Mouse (Mus musculus) liver, embryonic 14.5 days (tissue): ENCODE results near the gene Nceh1.

Experiments
- CTCF ChIP-seq: IDR thresholded peaks from 2 replicates; pipeline ENCODE4 v1.5.1; 2016; ENCODE audit warnings: antibody characterized with exemption, low read depth, control low read depth
- EP300 ChIP-seq: IDR thresholded peaks from 2 replicates; pipeline ENCODE4 v1.6.1; 2016; ENCODE audit warnings: antibody characterized with exemption, low read depth

DNA sequence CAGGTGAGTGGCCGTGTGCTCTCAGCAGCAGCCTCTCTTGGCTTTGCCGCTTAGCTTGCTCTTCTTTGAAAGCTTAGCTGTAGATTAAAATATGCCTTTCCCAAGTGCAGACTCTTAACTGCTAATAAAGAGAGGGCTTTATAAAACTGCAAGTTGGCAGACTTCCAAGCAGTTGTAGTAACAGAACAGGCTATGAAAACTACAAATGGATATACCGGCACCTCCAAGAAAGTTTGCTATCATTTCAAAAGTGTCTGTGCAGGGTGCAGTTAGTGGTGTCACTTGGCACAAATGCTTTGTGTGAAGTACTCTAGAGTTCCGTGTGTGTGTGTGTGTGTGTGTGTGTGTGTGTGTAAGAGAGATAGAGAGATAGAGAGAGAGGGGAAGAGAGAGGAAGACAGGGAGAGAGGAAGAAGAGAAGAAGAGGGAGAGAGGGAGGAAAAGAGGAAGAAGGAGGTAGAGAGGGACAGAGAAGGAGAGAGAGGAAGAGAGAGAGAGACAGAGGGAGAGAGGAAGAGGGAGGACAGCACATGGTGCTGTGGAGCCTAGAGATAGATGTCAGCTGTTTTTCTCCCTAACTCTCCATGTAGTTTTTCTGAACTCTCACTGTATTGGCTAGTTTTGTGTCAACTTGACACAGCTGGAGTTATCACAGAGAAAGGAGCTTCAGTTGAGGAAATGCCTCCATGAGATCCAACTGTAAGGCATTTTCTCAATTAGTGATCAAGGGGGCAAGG lies 134.7 kb downstream of the Nceh1 start:
- TF ChIP-seq EP300 (no peak), CTCF (no peak)
